Mouse (Mus musculus) lung, postnatal 0 days (tissue): ENCODE measurements at regions not wholly inside any gene's neighbourhood (a gene's known extent, or its start where the extent isn't known, plus 50 kb on each side); places are given as distances from the start of the nearest gene placed in this dataset.
A peak's percentile ranks its signal among the peaks of the same experiment; 100 is the strongest.

ENCODE experiments used
- CTCF ChIP-seq: IDR thresholded peaks from 2 replicates; pipeline ENCODE4 v1.5.1; 2016; ENCODE audit warnings: antibody characterized with exemption, mild to moderate bottlenecking
- EP300 ChIP-seq: IDR thresholded peaks from 2 replicates; pipeline ENCODE4 v1.6.1; 2016; ENCODE audit warnings: antibody characterized with exemption, mild to moderate bottlenecking, control low read depth

DNA sequence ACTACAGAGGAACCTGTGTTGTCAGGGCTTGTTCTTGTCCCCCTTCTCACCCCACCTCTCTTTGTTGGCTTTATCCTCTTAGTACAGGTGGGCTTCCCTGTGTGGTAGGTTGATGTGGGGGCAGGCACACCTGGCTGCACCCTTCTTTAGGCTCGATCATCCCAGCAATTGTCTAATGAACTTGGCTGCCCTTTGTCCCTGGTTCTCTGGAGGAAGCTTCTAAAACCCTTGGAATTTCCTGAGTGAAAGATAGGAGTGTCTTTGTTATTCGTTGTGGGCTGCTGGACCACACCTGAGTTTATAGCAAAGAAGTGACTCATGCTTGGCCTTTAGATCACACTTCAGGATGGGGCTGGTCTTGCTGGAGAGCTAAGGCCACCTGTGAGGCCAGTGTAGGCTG lies 148.3 kb upstream of the Unc93a2 start:
- TF ChIP-seq CTCF, result no peak
- TF ChIP-seq EP300, result peak; percentile 45; the same call in 1 of the 2 replicates
